Mouse (Mus musculus) forebrain, embryonic 16.5 days (tissue): ENCODE measurements around the gene Metap1d. TPM values are rescaled to one million over a fixed set of nuclear protein-coding genes. Genes with fewer than 3 reads are reported as not detected.

Source experiments
- ATAC-seq: fragments of 200-750 bp; cut with Nextera tagmentation; 2 replicates; pipeline ENCODE4 v1.8.0; 2017; ENCODE audit warnings: mild to moderate bottlenecking, moderate library complexity
- H3K27ac ChIP-seq: fragments of 300-500 bp; sonication (generic); 2 replicates; pipeline ENCODE4 v1.5.1; 2014; ENCODE audit warnings: low read length, control low read depth
- H3K27me3 ChIP-seq: fragments of 300-500 bp; sonication (generic); replicated peaks from 2 replicates; pipeline ENCODE4 v1.6.1; 2014; ENCODE audit warnings: low read length; ENCODE audit not compliant: control insufficient read depth, insufficient read depth
- H3K36me3 ChIP-seq: fragments of 300-500 bp; sonication (generic); 2 replicates; pipeline ENCODE4 v1.6.1; 2014; ENCODE audit not compliant: control insufficient read depth, insufficient read depth
- H3K4me1 ChIP-seq: fragments of 300-500 bp; sonication (generic); replicated peaks from 2 replicates; pipeline ENCODE4 v1.6.1; 2014; ENCODE audit warnings: low read length; ENCODE audit not compliant: control insufficient read depth, insufficient read depth
- H3K4me2 ChIP-seq: fragments of 300-500 bp; sonication (generic); 2 replicates; pipeline ENCODE4 v1.6.1; 2014; ENCODE audit warnings: mild to moderate bottlenecking, low read length, control low read depth
- H3K4me3 ChIP-seq: fragments of 300-500 bp; sonication (generic); replicated peaks from 2 replicates; pipeline ENCODE4 v1.5.1; 2014; ENCODE audit warnings: mild to moderate bottlenecking, low read length, control low read depth
- H3K9ac ChIP-seq: fragments of 300-500 bp; sonication (generic); replicated peaks from 2 replicates; pipeline ENCODE4 v1.6.1; 2014; ENCODE audit warnings: low read depth, low read length, control low read depth
- H3K9me3 ChIP-seq: fragments of 300-500 bp; sonication (generic); 2 replicates; pipeline ENCODE4 v1.6.1; 2016; ENCODE audit warnings: low read length; ENCODE audit not compliant: control insufficient read depth
- WGBS: fragments of 180-500 bp; shearing (Covaris S2); extraction: QIAGEN DNeasy Blood & Tissue Kit; methylation state at CpG from one replicate; pipeline ENCODE4 v1.1.7; 2014; 5-methylcytosine and 5-hydroxymethylcytosine counted together
- polyA plus RNA-seq: library from polyadenylated mRNA; unstranded; fragments of >200 nt; fragmentation: Nextera tagmentation; extraction: Ambion mirVana; gene quantifications from 2 replicates; pipeline ENCODE4 v1.2.1, GENCODE M21; 2015

Gene Metap1d
- polyA plus RNA-seq, 1 experiment from 2014 or later: 42.0 TPM

DNA sequence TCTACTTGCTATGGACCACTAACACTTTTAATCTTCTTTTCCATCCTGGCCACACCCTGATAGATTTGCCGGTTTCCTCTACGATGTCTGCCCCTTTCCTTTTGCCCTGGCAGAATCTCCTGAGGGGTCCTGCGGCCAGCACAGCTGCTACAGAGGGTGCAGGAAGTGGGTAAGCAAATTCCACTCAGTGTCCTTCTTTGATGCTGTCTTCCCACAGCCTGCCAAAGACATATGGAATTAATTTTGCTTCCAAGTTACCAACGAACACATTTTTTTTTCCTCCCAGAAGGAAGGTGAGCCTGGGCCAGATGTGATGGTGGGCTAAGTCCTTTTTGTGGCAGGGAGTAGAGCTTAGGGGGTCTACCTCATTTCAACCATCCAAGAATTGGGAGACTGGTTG is 120.7 kb downstream of the Metap1d start:
- H3K36me3 ChIP-seq: no peaks in the 10 kb centered on the region
- no peaks in the 10 kb centered on the region for H3K4me1 ChIP-seq
- no peak overlapping the region for H3K4me2 ChIP-seq
- WGBS: 82% methylated on average over 4 of the region's 4 CpGs
- no peaks in the 10 kb centered on the region for H3K9me3 ChIP-seq
- ATAC-seq: no peak
- no peak overlapping the region for H3K27ac ChIP-seq
- H3K9ac ChIP-seq: no peak overlapping the region
- no peak overlapping the region for H3K4me3 ChIP-seq
- no peaks in the 10 kb centered on the region for H3K27me3 ChIP-seq

Other genes with a start within 250 kb of the Metap1d start
- 189 and 197 TPM in 2 replicates for gene Dync1i2, start 241.6 kb upstream of the Metap1d start, polyA plus RNA-seq
- gene Slc25a12, start 85.5 kb upstream of the Metap1d start, polyA plus RNA-seq: 79.6 and 86.7 TPM in 2 replicates
- 72.8 and 78.8 TPM in 2 replicates for gene Hat1, start 64.3 kb upstream of the Metap1d start, polyA plus RNA-seq
- 232 and 239 TPM in 2 replicates for gene Dlx1, start 74.8 kb downstream of the Metap1d start, polyA plus RNA-seq
- gene Dlx2, start 93.5 kb downstream of the Metap1d start, polyA plus RNA-seq: 45.2 and 49.8 TPM in 2 replicates